In genomic region chr13:69739759-69740135, GRCm38 (mm10) we compare ENCODE assay signal across 8 mouse cellular contexts. TPM values are rescaled to one million over a fixed set of nuclear protein-coding genes. Genes with fewer than 3 reads are reported as not detected.
DNase-seq lines count a peak whose midpoint lies in the region; ATAC-seq and TF ChIP-seq lines count a peak whose summit lies in the region.

Ube2ql1 (minus strand) TSS chr13:69739889.

- no peaks in the 10 kb centered on the region for H3K9me3 ChIP-seq in erythroblast, embryonic 14.5 days (ENCODE audit: control insufficient read depth, low read length)
- no peaks in the 10 kb centered on the region; the same call in 1 of the 2 replicates for H3K9me3 ChIP-seq in forebrain, embryonic 11.5 days (ENCODE audit: control insufficient read depth, low read length)
- peaks cover 6% of the 10 kb centered on the region; the same call in 1 of the 2 replicates for H3K9me3 ChIP-seq in heart, embryonic 14.5 days (ENCODE audit: control insufficient read depth, low read length)
- no peaks in the 10 kb centered on the region for H3K9me3 ChIP-seq in kidney, embryonic 16.5 days (ENCODE audit: low read length)
- no peaks in the 10 kb centered on the region for H3K9me3 ChIP-seq in limb, embryonic 14.5 days (ENCODE audit: control insufficient read depth, low read length)
- H3K9me3 ChIP-seq in midbrain, embryonic 15.5 days = no peaks in the 10 kb centered on the region

- no peak for ATAC-seq in erythroblast, adult 5-6 weeks (replicated peaks; ENCODE audit: low FRiP score, poor library complexity, severe bottlenecking)
- ATAC-seq in forebrain, embryonic 11.5 days (replicated peaks; ENCODE audit: low FRiP score) = peak; percentile 90
- ATAC-seq in heart, embryonic 14.5 days (ENCODE audit: insufficient number of reproducible peaks, insufficient read depth, low FRiP score, low read depth) = peak; percentile 89
- ATAC-seq in kidney, embryonic 16.5 days (ENCODE audit: low FRiP score, low TSS enrichment) = peak; percentile 95
- ATAC-seq in limb, embryonic 14.5 days (ENCODE audit: low FRiP score, low read depth) = peak; percentile 92
- ATAC-seq in midbrain, embryonic 15.5 days (replicated peaks) = peak; percentile 96

- no peaks in the 10 kb centered on the region for H3K36me3 ChIP-seq in erythroblast, embryonic 14.5 days (ENCODE audit: control insufficient read depth)
- no peaks in the 10 kb centered on the region for H3K36me3 ChIP-seq in forebrain, embryonic 11.5 days (ENCODE audit: control insufficient read depth, insufficient read depth, low read length)
- H3K36me3 ChIP-seq in heart, embryonic 14.5 days (ENCODE audit: control insufficient read depth, insufficient read depth, low read length) = no peaks in the 10 kb centered on the region
- H3K36me3 ChIP-seq in kidney, embryonic 16.5 days (ENCODE audit: insufficient read depth, low read length) = no peaks in the 10 kb centered on the region
- H3K36me3 ChIP-seq in limb, embryonic 14.5 days (ENCODE audit: control insufficient read depth, insufficient read depth, low read length) = no peaks in the 10 kb centered on the region
- no peaks in the 10 kb centered on the region for H3K36me3 ChIP-seq in midbrain, embryonic 15.5 days (replicated peaks)

- peak within 1 kb of the TSS; percentile 12 for H3K27ac ChIP-seq in forebrain, embryonic 11.5 days (ENCODE audit: low read depth, low read length)
- 0 out of 4 replicates have a peak within 1 kb of the TSS, but pooled peaks of 1 of the 2 experiments have one; percentile 14 for H3K27ac ChIP-seq in heart, embryonic 14.5 days (replicated peaks in 1 of 2; ENCODE audit: control insufficient read depth in 1 of 2, insufficient read depth in 1 of 2, low read depth in 2 of 2, low read length in 2 of 2)
- no peak within 1 kb of the TSS for H3K27ac ChIP-seq in kidney, embryonic 16.5 days (ENCODE audit: low read length)
- H3K27ac ChIP-seq in limb, embryonic 14.5 days (replicated peaks; ENCODE audit: low read depth, low read length) = peak within 1 kb of the TSS; percentile 43; the same call in 1 of the 2 replicates
- peak within 1 kb of the TSS; percentile 96 for H3K27ac ChIP-seq in midbrain, embryonic 15.5 days

- TF ChIP-seq POLR2A in limb, embryonic 14.5 days (IDR thresholded peaks at IDR 0.05; ENCODE audit: borderline replicate concordance, extremely low read depth, insufficient read depth, insufficient read length) = no peak; the same call in 1 of the 2 replicates

- peak; percentile 94 for DNase-seq in forebrain, embryonic 11.5 days (ENCODE audit: low spot score)
- DNase-seq in limb, embryonic 14.5 days (ENCODE audit: low spot score) = peak; percentile 79
- peak; percentile 11 to 60 for DNase-seq in spleen, postnatal 10 days (ENCODE audit: low spot score in 2 of 2)

- no peaks in the 10 kb centered on the region for H3K4me1 ChIP-seq in erythroblast, embryonic 14.5 days (ENCODE audit: control insufficient read depth)
- peaks cover 2% of the 10 kb centered on the region; the same call in 1 of the 2 replicates for H3K4me1 ChIP-seq in forebrain, embryonic 11.5 days (replicated peaks; ENCODE audit: control insufficient read depth, insufficient read depth, low read length)
- H3K4me1 ChIP-seq in heart, embryonic 14.5 days (ENCODE audit: control insufficient read depth in 2 of 2, insufficient read depth in 2 of 2, low read length in 2 of 2) = peaks cover 4 to 16% of the 10 kb centered on the region in 2 experiments; a peak in 3 of 4 replicates
- peaks cover 13% of the 10 kb centered on the region for H3K4me1 ChIP-seq in kidney, embryonic 16.5 days (ENCODE audit: insufficient read depth, low read length)
- H3K4me1 ChIP-seq in limb, embryonic 14.5 days (ENCODE audit: control insufficient read depth, insufficient read depth, low read length) = 0 out of 2 replicates have a peak, but pooled peaks cover 2% of the 10 kb centered on the region
- peaks cover 43% of the 10 kb centered on the region for H3K4me1 ChIP-seq in midbrain, embryonic 15.5 days

- peak within 1 kb of the TSS; percentile 50 for H3K4me3 ChIP-seq in erythroblast, embryonic 14.5 days (replicated peaks)
- peak within 1 kb of the TSS; percentile 63 for H3K4me3 ChIP-seq in forebrain, embryonic 11.5 days (ENCODE audit: low read depth, low read length)
- H3K4me3 ChIP-seq in heart, embryonic 14.5 days (ENCODE audit: control insufficient read depth in 1 of 2, insufficient read depth in 1 of 2, low read depth in 1 of 2, low read length in 2 of 2) = peak within 1 kb of the TSS; percentile 53 to 70
- peak within 1 kb of the TSS; percentile 67 for H3K4me3 ChIP-seq in kidney, embryonic 16.5 days (ENCODE audit: low read length)
- peak within 1 kb of the TSS; percentile 74 for H3K4me3 ChIP-seq in limb, embryonic 14.5 days (replicated peaks; ENCODE audit: low read length)
- H3K4me3 ChIP-seq in midbrain, embryonic 15.5 days = peak within 1 kb of the TSS; percentile 95

- WGBS in forebrain, embryonic 11.5 days = 0% methylated on average over 39 of the region's 46 CpGs
- 1% methylated on average over 38 of the region's 46 CpGs for WGBS in heart, embryonic 14.5 days
- WGBS in kidney, embryonic 16.5 days = under 1% methylated on average over 36 of the region's 46 CpGs
- 0% methylated on average over 39 of the region's 46 CpGs for WGBS in limb, embryonic 14.5 days
- WGBS in midbrain, embryonic 15.5 days = under 1% methylated on average over 27 of the region's 46 CpGs

- peaks cover 48% of the 10 kb centered on the region for H3K27me3 ChIP-seq in erythroblast, embryonic 14.5 days (ENCODE audit: control insufficient read depth)
- H3K27me3 ChIP-seq in forebrain, embryonic 11.5 days (ENCODE audit: control insufficient read depth, insufficient read depth, low read length) = peaks cover 28% of the 10 kb centered on the region
- peaks cover 58% of the 10 kb centered on the region for H3K27me3 ChIP-seq in heart, embryonic 14.5 days (ENCODE audit: control insufficient read depth, insufficient read depth, low read length)
- peaks cover 42% of the 10 kb centered on the region for H3K27me3 ChIP-seq in kidney, embryonic 16.5 days (ENCODE audit: insufficient read depth, low read length)
- H3K27me3 ChIP-seq in limb, embryonic 14.5 days (ENCODE audit: control insufficient read depth, insufficient read depth, low read length) = peaks cover 24% of the 10 kb centered on the region
- no peaks in the 10 kb centered on the region for H3K27me3 ChIP-seq in midbrain, embryonic 15.5 days (replicated peaks)

- H3K4me2 ChIP-seq in forebrain, embryonic 11.5 days (ENCODE audit: low read depth, low read length, severe bottlenecking) = peak within 1 kb of the TSS; percentile 98
- H3K4me2 ChIP-seq in heart, embryonic 14.5 days (ENCODE audit: low read length) = peak within 1 kb of the TSS; percentile 100
- peak within 1 kb of the TSS; percentile 99 for H3K4me2 ChIP-seq in kidney, embryonic 16.5 days (replicated peaks; ENCODE audit: low read depth, low read length)
- peak within 1 kb of the TSS; percentile 97 for H3K4me2 ChIP-seq in limb, embryonic 14.5 days (replicated peaks; ENCODE audit: low read depth, low read length, severe bottlenecking)
- H3K4me2 ChIP-seq in midbrain, embryonic 15.5 days = peak within 1 kb of the TSS; percentile 83

- peak within 1 kb of the TSS; percentile 63 for H3K9ac ChIP-seq in forebrain, embryonic 11.5 days (ENCODE audit: low read length)
- peak within 1 kb of the TSS; percentile 70 for H3K9ac ChIP-seq in heart, embryonic 14.5 days (ENCODE audit: low read length)
- peak within 1 kb of the TSS; percentile 65 for H3K9ac ChIP-seq in kidney, embryonic 16.5 days (replicated peaks; ENCODE audit: low read length)
- peak within 1 kb of the TSS; percentile 75 for H3K9ac ChIP-seq in limb, embryonic 14.5 days (ENCODE audit: low read depth, low read length, severe bottlenecking)
- H3K9ac ChIP-seq in midbrain, embryonic 15.5 days = peak within 1 kb of the TSS; percentile 96

RNA-seq across cellular contexts. Expression of gene Ube2ql1, which starts in this region (rescaled TPM):
- polyA plus RNA-seq in erythroblast, embryonic 14.5 days (2012) = not detected in 2 replicates
- total RNA-seq in erythroblast, adult 5-6 weeks (2015; ENCODE audit: low replicate concordance) = not detected in 2 replicates
- total RNA-seq in erythroblast, adult 5-6 weeks (2017; ENCODE audit: low replicate concordance) = not detected in 2 replicates
- 3.0 and 3.6 TPM in 2 replicates for polyA plus RNA-seq in forebrain, embryonic 11.5 days (2014; fragmentation: Nextera tagmentation; extraction: Ambion mirVana)
- 0.74 and 1.0 TPM in 2 replicates for polyA plus RNA-seq in heart, embryonic 14.5 days (2014; fragmentation: Nextera tagmentation; extraction: Ambion mirVana)
- polyA plus RNA-seq in kidney, embryonic 16.5 days (2015; fragmentation: Nextera tagmentation; extraction: Ambion mirVana) = 0.61 and 0.75 TPM in 2 replicates
- 13.9 and 18.2 TPM in 2 replicates for polyA plus RNA-seq in limb, embryonic 14.5 days (2012; rRNA removed)
- 4.0 and 5.3 TPM in 2 replicates for polyA plus RNA-seq in limb, embryonic 14.5 days (2014; fragmentation: Nextera tagmentation; extraction: Ambion mirVana)
- 24.0 and 25.1 TPM in 2 replicates for polyA plus RNA-seq in midbrain, embryonic 15.5 days (2015; fragmentation: Nextera tagmentation; extraction: Ambion mirVana)

Comparison
In these comparisons a context has a peak if more than half of its experiments do, and no peak if none do; other contexts are left out.
1. Peak in ATAC-seq, H3K4me3 ChIP-seq, H3K9ac ChIP-seq and H3K4me2 ChIP-seq in kidney, embryonic 16.5 days; RNA of the gene not detected or under 1 TPM.
2. DNase-seq: peak in every context shown above with its lines; median percentile 94 in forebrain, embryonic 11.5 days; 79 in limb, embryonic 14.5 days; 36 in spleen, postnatal 10 days.